Mouse (Mus musculus) stomach, embryonic 14.5 days (tissue): ENCODE results near the gene Ntm. TPM values are rescaled to one million over a fixed set of nuclear protein-coding genes. Genes with fewer than 3 reads are reported as not detected.
A peak's percentile ranks its signal among the peaks of the same experiment; 100 is the strongest.

Experiments used
- ATAC-seq: fragments of 200-750 bp; cut with Nextera tagmentation; 2 replicates; pipeline ENCODE4 v1.8.0; 2017; ENCODE audit warnings: low read depth, moderate TSS enrichment; ENCODE audit not compliant: insufficient number of reproducible peaks, insufficient read depth, low FRiP score
- H3K27ac ChIP-seq: fragments of 300-500 bp; sonication (generic); 2 replicates; pipeline ENCODE4 v1.5.1; 2014; ENCODE audit warnings: mild to moderate bottlenecking, low read length, moderate library complexity, mixed read lengths
- H3K27me3 ChIP-seq: fragments of 300-500 bp; sonication (generic); 2 replicates; pipeline ENCODE4 v1.6.1; 2014; ENCODE audit warnings: low read length, control low read depth, mixed read lengths; ENCODE audit not compliant: control insufficient read depth, insufficient read depth
- H3K36me3 ChIP-seq: fragments of 300-500 bp; sonication (generic); 2 replicates; pipeline ENCODE4 v1.6.1; 2014; ENCODE audit warnings: mild to moderate bottlenecking, control low read depth, low read length, moderate library complexity, mixed read lengths; ENCODE audit not compliant: control insufficient read depth, insufficient read depth
- H3K4me1 ChIP-seq: fragments of 300-500 bp; sonication (generic); 2 replicates; pipeline ENCODE4 v1.6.1; 2014; ENCODE audit warnings: low read length, control low read depth, mixed read lengths; ENCODE audit not compliant: control insufficient read depth, insufficient read depth
- H3K4me2 ChIP-seq: fragments of 300-500 bp; sonication (generic); replicated peaks from 2 replicates; pipeline ENCODE4 v1.6.1; 2014; ENCODE audit warnings: low read depth, low read length, control low read depth
- H3K4me3 ChIP-seq: fragments of 300-500 bp; sonication (generic); 2 replicates; pipeline ENCODE4 v1.5.1; 2014; ENCODE audit warnings: low read depth, low read length, control low read depth
- H3K9ac ChIP-seq: fragments of 300-500 bp; sonication (generic); replicated peaks from 2 replicates; pipeline ENCODE4 v1.6.1; 2014; ENCODE audit warnings: low read depth, mild to moderate bottlenecking, control low read depth, low read length, moderate library complexity, mixed read lengths
- H3K9me3 ChIP-seq: fragments of 300-500 bp; sonication (generic); 2 replicates; pipeline ENCODE4 v1.6.1; 2016; ENCODE audit warnings: low read depth, low read length, control low read depth; ENCODE audit not compliant: control insufficient read depth
- WGBS: fragments of 180-500 bp; shearing (Covaris S2); extraction: QIAGEN DNeasy Blood & Tissue Kit; methylation state at CpG from one replicate; pipeline ENCODE4 v1.1.7; 2014; 5-methylcytosine and 5-hydroxymethylcytosine counted together
- polyA plus RNA-seq: library from polyadenylated mRNA; unstranded; fragments of >200 nt; fragmentation: Nextera tagmentation; extraction: Ambion mirVana; gene quantifications from 2 replicates; pipeline ENCODE4 v1.2.1, GENCODE M21; 2014

Ntm gene
- polyA plus RNA-seq, 1 experiment from 2014 or later = 19.7 TPM

- no peaks in the 10 kb centered on the region for H3K9me3 ChIP-seq
- 17% methylated on average over 15 of the region's 15 CpGs for WGBS
- H3K4me2 ChIP-seq = peak overlapping the region; percentile 46
- ATAC-seq = no peak
- H3K4me3 ChIP-seq = peak overlapping the region; percentile 20
- H3K9ac ChIP-seq = no peak overlapping the region
- no peaks in the 10 kb centered on the region for H3K27me3 ChIP-seq
- H3K4me1 ChIP-seq = peaks cover 4% of the 10 kb centered on the region; the same call in 1 of the 2 replicates
- H3K27ac ChIP-seq = no peak overlapping the region
- no peaks in the 10 kb centered on the region for H3K36me3 ChIP-seq
These were observed 212.4 kb downstream of the Ntm start for GRCm38 (mm10) chr9:29750371-29751014.

- Histone ChIP-seq H3K4me2 (no peak overlapping the region), H3K9me3 (no peaks in the 10 kb centered on the region), H3K4me1 (peaks cover 4% of the 10 kb centered on the region; the same call in 1 of the 2 replicates), H3K36me3 (no peaks in the 10 kb centered on the region), H3K4me3 (no peak overlapping the region), H3K27me3 (no peaks in the 10 kb centered on the region), H3K27ac (no peak overlapping the region), H3K9ac (no peak overlapping the region)
- 75% methylated on average over 4 of the region's 4 CpGs for WGBS
- no peak for ATAC-seq
These were observed 214.9 kb downstream of the Ntm start for GRCm38 (mm10) chr9:29748070-29748469.

GRCm38 (mm10) chr9:29738835-29739526 lies 224.0 kb downstream of the Ntm start:
- H3K9me3 ChIP-seq = no peaks in the 10 kb centered on the region
- H3K4me3 ChIP-seq = no peak overlapping the region
- no peaks in the 10 kb centered on the region for H3K36me3 ChIP-seq
- 72% methylated on average over 9 of the region's 9 CpGs for WGBS
- no peaks in the 10 kb centered on the region for H3K4me1 ChIP-seq
- H3K4me2 ChIP-seq = no peak overlapping the region
- H3K9ac ChIP-seq = no peak overlapping the region
- no peak overlapping the region for H3K27ac ChIP-seq
- H3K27me3 ChIP-seq = no peaks in the 10 kb centered on the region
- ATAC-seq = no peak

GRCm38 (mm10) chr9:29736031-29736430 lies 226.9 kb downstream of the Ntm start:
- Histone ChIP-seq H3K27me3 (no peaks in the 10 kb centered on the region), H3K9ac (no peak overlapping the region), H3K27ac (no peak overlapping the region), H3K4me3 (no peak overlapping the region), H3K4me2 (no peak overlapping the region), H3K4me1 (no peaks in the 10 kb centered on the region), H3K9me3 (no peaks in the 10 kb centered on the region), H3K36me3 (no peaks in the 10 kb centered on the region)
- no peak for ATAC-seq
- 35% methylated on average over 3 of the region's 3 CpGs for WGBS

- Histone ChIP-seq H3K4me3 (no peak overlapping the region), H3K27me3 (no peaks in the 10 kb centered on the region), H3K9ac (no peak overlapping the region), H3K4me1 (no peaks in the 10 kb centered on the region), H3K9me3 (no peaks in the 10 kb centered on the region), H3K4me2 (no peak overlapping the region), H3K27ac (no peak overlapping the region), H3K36me3 (no peaks in the 10 kb centered on the region)
- ATAC-seq = no peak
- 78% methylated on average over 3 of the region's 3 CpGs for WGBS
These were observed 230.0 kb downstream of the Ntm start for GRCm38 (mm10) chr9:29732895-29733294.

GRCm38 (mm10) chr9:29731672-29732071 lies 231.3 kb downstream of the Ntm start:
- no peaks in the 10 kb centered on the region for H3K9me3 ChIP-seq
- WGBS = 65% methylated on average over 3 of the region's 3 CpGs
- no peak for ATAC-seq

GRCm38 (mm10) chr9:29727540-29728432 lies 235.2 kb downstream of the Ntm start:
- Histone ChIP-seq H3K4me3 (no peak overlapping the region), H3K27me3 (no peaks in the 10 kb centered on the region), H3K9ac (no peak overlapping the region), H3K9me3 (no peaks in the 10 kb centered on the region), H3K36me3 (no peaks in the 10 kb centered on the region), H3K4me2 (no peak overlapping the region), H3K4me1 (no peaks in the 10 kb centered on the region), H3K27ac (no peak overlapping the region)
- ATAC-seq = no peak
- WGBS = 68% methylated on average over 19 of the region's 19 CpGs

More at GRCm38 (mm10) chr9:29731672-29732071, 231.3 kb downstream of the Ntm start:
- Histone ChIP-seq H3K27me3 (no peaks in the 10 kb centered on the region), H3K4me3 (no peak overlapping the region), H3K9ac (no peak overlapping the region), H3K4me1 (no peaks in the 10 kb centered on the region), H3K27ac (no peak overlapping the region), H3K36me3 (no peaks in the 10 kb centered on the region), H3K4me2 (no peak overlapping the region)

- H3K4me3 ChIP-seq = no peak overlapping the region
- H3K9me3 ChIP-seq = no peaks in the 10 kb centered on the region
- H3K27me3 ChIP-seq = no peaks in the 10 kb centered on the region
- H3K4me2 ChIP-seq = no peak overlapping the region
- no peaks in the 10 kb centered on the region for H3K4me1 ChIP-seq
- no peaks in the 10 kb centered on the region for H3K36me3 ChIP-seq
- ATAC-seq = no peak
- 54% methylated on average over 1 of the region's 1 CpGs for WGBS
- H3K9ac ChIP-seq = no peak overlapping the region
- no peak overlapping the region for H3K27ac ChIP-seq
These were observed 241.5 kb downstream of the Ntm start for GRCm38 (mm10) chr9:29721461-29721860.
